Mouse (Mus musculus) myocyte (in vitro differentiated cells): Measurements from ENCODE around the gene Trp53rkb. TPM values are rescaled to one million over a fixed set of nuclear protein-coding genes. Genes with fewer than 3 reads are reported as not detected.

Experiments
- H3K27me3 ChIP-seq: one replicate; pipeline ENCODE4 v1.6.1; 2011; ENCODE audit not compliant: control insufficient read depth, insufficient read depth, insufficient read length
- H3K36me3 ChIP-seq: one replicate; pipeline ENCODE4 v1.6.1; 2011; ENCODE audit not compliant: control insufficient read depth, insufficient read depth
- H3K4me2 ChIP-seq: one replicate; pipeline ENCODE4 v1.6.1; 2011; ENCODE audit warnings: low read depth, control low read depth
- H3K4me3 ChIP-seq: one replicate; pipeline ENCODE4 v1.5.1; 2011; ENCODE audit warnings: mild to moderate bottlenecking, control low read depth, moderate library complexity
- H3K79me2 ChIP-seq: one replicate; pipeline ENCODE4 v1.6.1; 2011; ENCODE audit not compliant: control insufficient read depth, insufficient read depth
- H3ac ChIP-seq: one replicate; pipeline ENCODE4 v1.6.1; 2011; ENCODE audit not compliant: control insufficient read depth, insufficient read length
- CEBPB ChIP-seq: IDR thresholded peaks from 2 replicates; pipeline ENCODE4 v1.6.1; 2011; ENCODE audit warnings: mild to moderate bottlenecking, moderate library complexity; ENCODE audit not compliant: poor library complexity, insufficient read depth, severe bottlenecking
- E2F4 ChIP-seq: IDR thresholded peaks from one replicate; pipeline ENCODE4 v1.6.1; 2011; ENCODE audit warnings: mild to moderate bottlenecking, control low read depth, moderate library complexity; ENCODE audit not compliant: insufficient read depth
- MAX ChIP-seq: IDR thresholded peaks from one replicate; pipeline ENCODE4 v1.6.1; 2011; ENCODE audit warnings: low read depth, mild to moderate bottlenecking, control low read depth
- MYOD1 ChIP-seq, 3 experiments: IDR thresholded peaks; one replicate each; pipeline ENCODE4 v1.6.1; 2011; ENCODE audit warnings: control low read depth in 2 of 3, low read depth in 2 of 3, mild to moderate bottlenecking in 2 of 3, moderate library complexity in 1 of 3; ENCODE audit not compliant: insufficient read length in 2 of 3, control insufficient read depth in 1 of 3
- MYOG ChIP-seq, 3 experiments: IDR thresholded peaks; one replicate each; pipeline ENCODE4 v1.6.1; 2011; ENCODE audit warnings: control low read depth in 2 of 3, low read depth in 2 of 3, mild to moderate bottlenecking in 2 of 3; ENCODE audit not compliant: insufficient read length in 2 of 3, control insufficient read depth in 1 of 3, insufficient read depth in 1 of 3
- POLR2A ChIP-seq: IDR thresholded peaks from one replicate; pipeline ENCODE4 v1.6.1; 2011; ENCODE audit warnings: low read depth, mild to moderate bottlenecking, control low read depth, moderate library complexity; ENCODE audit not compliant: insufficient read length
- POLR2AphosphoS2 ChIP-seq: IDR thresholded peaks from one replicate; pipeline ENCODE4 v1.6.1; 2011; ENCODE audit warnings: low read depth, control low read depth; ENCODE audit not compliant: insufficient read length
- REST ChIP-seq: IDR thresholded peaks from one replicate; pipeline ENCODE4 v1.6.1; 2011; ENCODE audit warnings: mild to moderate bottlenecking, control low read depth, moderate library complexity; ENCODE audit not compliant: insufficient read depth, insufficient read length
- SRF ChIP-seq: IDR thresholded peaks from one replicate; pipeline ENCODE4 v1.6.1; 2011; ENCODE audit warnings: low read depth; ENCODE audit not compliant: control insufficient read depth, insufficient read length
- TCF12 ChIP-seq: IDR thresholded peaks from one replicate; pipeline ENCODE4 v1.6.1; 2011; ENCODE audit warnings: mild to moderate bottlenecking, control low read depth; ENCODE audit not compliant: poor library complexity, insufficient read depth, severe bottlenecking
- TCF3 ChIP-seq: IDR thresholded peaks from one replicate; pipeline ENCODE4 v1.6.1; 2011; ENCODE audit warnings: low read depth, control low read depth; ENCODE audit not compliant: insufficient read length
- USF1 ChIP-seq: IDR thresholded peaks from one replicate; pipeline ENCODE4 v1.6.1; 2011; ENCODE audit warnings: low read depth, mild to moderate bottlenecking, control low read depth, moderate library complexity
- polyA plus RNA-seq: library from polyadenylated mRNA; unstranded; fragments of >200 nt; fragmentation: generic; extraction: Trizol; gene quantifications from one replicate; pipeline ENCODE4 v1.2.1, GENCODE M21; 2012; ENCODE audit warnings: missing spikeins

Trp53rkb gene
- polyA plus RNA-seq, 1 experiment, result 4.7 TPM

- Histone ChIP-seq H3ac (no peak overlapping the region), H3K36me3 (no peaks in the 10 kb centered on the region), H3K79me2 (no peaks in the 10 kb centered on the region), H3K4me2 (peak overlapping the region; percentile 24), H3K4me3 (no peak overlapping the region), H3K27me3 (peaks cover 11% of the 10 kb centered on the region)
- TF ChIP-seq REST (no peak), TCF3 (no peak), TCF12 (no peak), MYOD1 (IDR thresholded peaks at IDR 0.05; ENCODE audit: control insufficient read depth in 1 of 3, insufficient read length in 2 of 3, low read depth in 2 of 3) (no peak), CEBPB (peak; percentile 89), MYOG (IDR thresholded peaks at IDR 0.05; ENCODE audit: control insufficient read depth in 1 of 3, insufficient read depth in 1 of 3, insufficient read length in 2 of 3, low read depth in 2 of 3) (no peak), POLR2A (no peak), USF1 (no peak)
Measured at GRCm38 (mm10) chr2:166771396-166771795, 20.9 kb upstream of the Trp53rkb start.

GRCm38 (mm10) chr2:166773587-166773986 lies 18.7 kb upstream of the Trp53rkb start:
- Histone ChIP-seq H3K4me3 (no peak overlapping the region), H3ac (no peak overlapping the region), H3K36me3 (no peaks in the 10 kb centered on the region)

DNA sequence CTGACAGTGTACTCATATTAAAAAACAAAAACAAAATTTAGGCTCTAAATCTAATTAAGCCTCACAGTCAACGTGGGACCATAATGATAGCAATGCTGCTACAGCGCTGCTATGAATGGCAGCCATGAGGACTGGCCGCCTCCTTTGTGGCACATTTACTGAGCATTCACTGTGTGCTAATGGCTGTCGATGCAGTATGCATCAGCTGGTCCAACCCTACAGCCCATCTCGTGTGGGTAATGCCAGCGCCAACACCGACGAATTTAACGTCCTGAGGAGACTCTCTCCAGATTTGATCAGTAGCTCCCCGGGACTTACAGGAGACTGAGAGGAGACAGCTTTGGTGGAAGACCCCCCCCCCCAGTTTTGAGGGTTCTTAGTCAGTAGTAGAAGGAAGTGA lies 18.1 kb upstream of the Trp53rkb start:
- H3K4me3 ChIP-seq, result no peak overlapping the region
- H3K36me3 ChIP-seq, result no peaks in the 10 kb centered on the region
- H3K79me2 ChIP-seq, result no peaks in the 10 kb centered on the region
- TF ChIP-seq TCF12, result no peak
- no peak for TF ChIP-seq SRF
- TF ChIP-seq REST, result no peak
- no peak for TF ChIP-seq CEBPB
- no peak for TF ChIP-seq TCF3
- no peak for TF ChIP-seq E2F4
- TF ChIP-seq POLR2AphosphoS2, result no peak
- no peak for TF ChIP-seq USF1
- no peak for TF ChIP-seq MYOD1 (IDR thresholded peaks at IDR 0.05; ENCODE audit: control insufficient read depth in 1 of 3, insufficient read length in 2 of 3, low read depth in 2 of 3)
- TF ChIP-seq MAX, result no peak
- TF ChIP-seq MYOG (IDR thresholded peaks at IDR 0.05; ENCODE audit: control insufficient read depth in 1 of 3, insufficient read depth in 1 of 3, insufficient read length in 2 of 3, low read depth in 2 of 3), result no peak
- no peak for TF ChIP-seq POLR2A
- no peak overlapping the region for H3K4me2 ChIP-seq
- peaks cover 14% of the 10 kb centered on the region for H3K27me3 ChIP-seq
- no peak overlapping the region for H3ac ChIP-seq

More at GRCm38 (mm10) chr2:166773587-166773986, 18.7 kb upstream of the Trp53rkb start:
- TF ChIP-seq SRF, result no peak
- no peak for TF ChIP-seq MAX
- no peak for TF ChIP-seq POLR2AphosphoS2
- no peak for TF ChIP-seq MYOG (IDR thresholded peaks at IDR 0.05; ENCODE audit: control insufficient read depth in 1 of 3, insufficient read depth in 1 of 3, insufficient read length in 2 of 3, low read depth in 2 of 3)
- TF ChIP-seq TCF12, result no peak
- Histone ChIP-seq H3K79me2 (no peaks in the 10 kb centered on the region), H3K27me3 (peaks cover 14% of the 10 kb centered on the region), H3K4me2 (no peak overlapping the region)

DNA sequence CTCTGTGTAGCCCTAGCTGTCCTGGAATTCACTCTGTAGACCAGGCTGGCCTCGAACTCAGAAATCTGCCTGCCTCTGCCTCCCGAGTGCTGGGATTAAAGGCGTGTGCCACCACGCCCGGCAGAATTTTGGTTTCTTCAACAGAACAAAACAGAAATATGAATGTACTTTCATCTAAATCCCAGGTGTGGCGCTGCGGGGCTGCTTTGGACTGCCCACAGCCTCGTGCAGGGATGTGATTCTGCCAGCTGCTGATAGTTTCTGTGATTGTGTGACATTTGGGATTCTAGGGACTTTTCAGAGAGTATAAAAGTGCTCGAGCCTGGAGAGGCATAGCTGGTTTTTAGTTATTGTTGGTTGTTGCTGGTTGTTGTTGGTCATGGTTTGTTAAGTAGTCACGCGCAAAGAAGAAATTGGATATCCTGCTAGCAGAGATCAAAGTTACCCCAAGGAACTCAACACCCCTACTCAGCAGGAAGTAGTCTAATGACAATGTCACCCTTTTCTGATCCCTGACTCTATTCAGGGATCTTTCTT lies 16.9 kb upstream of the Trp53rkb start:
- TF ChIP-seq POLR2AphosphoS2 (no peak), REST (no peak), SRF (no peak), MYOG (IDR thresholded peaks at IDR 0.05; ENCODE audit: control insufficient read depth in 1 of 3, insufficient read depth in 1 of 3, insufficient read length in 2 of 3, low read depth in 2 of 3) (no peak), TCF12 (no peak), MYOD1 (IDR thresholded peaks at IDR 0.05; ENCODE audit: control insufficient read depth in 1 of 3, insufficient read length in 2 of 3, low read depth in 2 of 3) (no peak), POLR2A (no peak)
- Histone ChIP-seq H3K4me2 (no peak overlapping the region), H3ac (no peak overlapping the region), H3K79me2 (no peaks in the 10 kb centered on the region), H3K27me3 (peaks cover 21% of the 10 kb centered on the region), H3K36me3 (no peaks in the 10 kb centered on the region), H3K4me3 (no peak overlapping the region)

GRCm38 (mm10) chr2:166776272-166776671 lies 16.1 kb upstream of the Trp53rkb start:
- H3K4me2 ChIP-seq, result no peak overlapping the region
- H3K4me3 ChIP-seq, result no peak overlapping the region
- H3ac ChIP-seq, result no peak overlapping the region
- no peaks in the 10 kb centered on the region for H3K79me2 ChIP-seq
- no peak for TF ChIP-seq REST
- TF ChIP-seq MYOD1 (IDR thresholded peaks at IDR 0.05; ENCODE audit: control insufficient read depth in 1 of 3, insufficient read length in 2 of 3, low read depth in 2 of 3), result no peak
- no peak for TF ChIP-seq TCF12
- no peak for TF ChIP-seq POLR2A
- no peak for TF ChIP-seq MAX
- no peak for TF ChIP-seq POLR2AphosphoS2
- TF ChIP-seq MYOG (IDR thresholded peaks at IDR 0.05; ENCODE audit: control insufficient read depth in 1 of 3, insufficient read depth in 1 of 3, insufficient read length in 2 of 3, low read depth in 2 of 3), result no peak
- peaks cover 27% of the 10 kb centered on the region for H3K27me3 ChIP-seq
- H3K36me3 ChIP-seq, result no peaks in the 10 kb centered on the region
